Mouse (Mus musculus) lung, postnatal 0 days (tissue): ENCODE measurements around the gene Skil.

ENCODE experiments used
- CTCF ChIP-seq: IDR thresholded peaks from 2 replicates; pipeline ENCODE4 v1.5.1; 2016; ENCODE audit warnings: antibody characterized with exemption, mild to moderate bottlenecking
- EP300 ChIP-seq: IDR thresholded peaks from 2 replicates; pipeline ENCODE4 v1.6.1; 2016; ENCODE audit warnings: antibody characterized with exemption, mild to moderate bottlenecking, control low read depth

DNA sequence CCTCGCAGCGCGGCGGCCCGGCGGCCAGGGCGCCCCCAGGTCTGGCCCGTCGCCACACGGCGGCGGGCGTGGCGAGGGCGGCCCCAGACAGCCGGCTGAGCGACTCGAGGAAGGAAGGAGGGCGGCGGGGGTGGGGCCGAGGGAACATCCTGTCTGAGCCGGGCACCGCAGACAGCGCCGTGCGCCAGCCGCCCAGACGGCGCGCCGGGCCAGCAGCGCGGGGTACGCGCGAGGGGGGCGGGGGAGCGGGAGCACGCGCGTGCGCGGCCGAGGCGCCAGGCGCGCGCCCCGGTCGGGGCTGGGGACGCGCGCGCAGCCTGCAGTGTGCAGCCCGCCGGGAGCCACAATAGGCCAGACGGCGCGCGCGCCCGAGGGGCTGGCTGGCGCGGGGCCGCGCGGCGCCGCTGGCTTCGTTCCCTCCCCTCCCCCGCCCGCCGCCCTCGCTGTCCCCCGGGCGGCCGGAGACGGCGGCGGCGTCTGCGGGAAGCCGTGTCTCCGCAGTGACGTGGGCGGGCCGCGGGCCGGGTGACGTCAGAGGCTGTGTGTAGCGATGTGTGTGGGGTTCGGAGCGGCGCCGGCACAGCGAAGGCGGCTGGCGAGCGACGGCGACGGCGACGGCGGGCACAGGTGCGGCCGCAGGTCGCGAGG is at the start of gene Skil:
- TF ChIP-seq CTCF: no peak; the same call in 1 of the 2 replicates
- no peak for TF ChIP-seq EP300
